ENCODE assay signal across 10 mouse cellular contexts in the genomic region with DNA sequence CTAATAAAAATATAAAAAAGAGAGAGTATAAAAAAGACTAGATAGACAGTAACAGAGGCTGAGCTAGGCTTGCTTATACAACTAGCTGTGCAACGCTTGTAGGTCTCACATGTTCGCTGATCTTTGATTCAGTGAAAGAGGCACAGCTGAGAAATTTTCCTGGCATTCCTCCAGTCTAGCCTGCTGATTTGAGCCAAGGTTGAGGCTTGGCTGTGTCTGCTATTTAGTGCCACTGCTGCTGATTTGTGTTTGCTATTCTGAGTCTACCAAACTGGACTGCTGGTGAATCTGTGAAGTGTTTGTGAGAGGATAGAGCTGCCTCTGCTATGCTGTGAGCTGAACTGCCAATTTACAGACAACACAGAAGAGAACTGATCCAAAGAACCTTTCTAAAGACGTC.
DNase-seq lines count a peak whose midpoint lies in the region; ATAC-seq and TF ChIP-seq lines count a peak whose summit lies in the region.
"Had no signal": no experiment of that assay in that cellular context is flagged by ENCODE, and none has a peak within 500 bp of the region (broad histone marks: within the 10 kb centered on the region; RNA-seq: fewer than 3 reads in every experiment).

No protein-coding gene starts in this region.

- no peaks in the 10 kb centered on the region for H3K9me3 ChIP-seq in forebrain, embryonic 15.5 days
- H3K9me3 ChIP-seq in forebrain, embryonic 10.5 days, result no peaks in the 10 kb centered on the region
- no peaks in the 10 kb centered on the region for H3K9me3 ChIP-seq in neural tube, embryonic 15.5 days (replicated peaks)
- H3K9me3 ChIP-seq: heart, embryonic 10.5 days had no signal

- no peak for TF ChIP-seq POLR2A in lung, adult 2 months (IDR thresholded peaks at IDR 0.05; ENCODE audit: borderline replicate concordance, extremely low read depth, low read depth, low read length)
- TF ChIP-seq POLR2A in brain, embryonic 14.5 days (IDR thresholded peaks at IDR 0.05; ENCODE audit: borderline replicate concordance, extremely low read depth, insufficient read depth, insufficient read length, poor library complexity, severe bottlenecking), result no peak

- TF ChIP-seq CTCF in lung, adult 2 months (IDR thresholded peaks at IDR 0.05; ENCODE audit: insufficient read depth, low read length), result no peak
- no peak for TF ChIP-seq CTCF in brain, embryonic 14.5 days (IDR thresholded peaks at IDR 0.05; ENCODE audit: borderline replicate concordance, extremely low read depth, insufficient read depth, insufficient read length)

- no peaks in the 10 kb centered on the region for H3K36me3 ChIP-seq in forebrain, embryonic 15.5 days
- no peaks in the 10 kb centered on the region for H3K36me3 ChIP-seq in forebrain, embryonic 10.5 days (replicated peaks)
- no peaks in the 10 kb centered on the region for H3K36me3 ChIP-seq in neural tube, embryonic 15.5 days
- H3K36me3 ChIP-seq: heart, embryonic 10.5 days had no signal

- no peaks in the 10 kb centered on the region for H3K4me1 ChIP-seq in forebrain, embryonic 15.5 days
- H3K4me1 ChIP-seq in forebrain, embryonic 10.5 days, result no peaks in the 10 kb centered on the region
- H3K4me1 ChIP-seq in lung, adult 2 months (ENCODE audit: control insufficient read depth, insufficient read depth, low read length), result no peaks in the 10 kb centered on the region
- no peaks in the 10 kb centered on the region for H3K4me1 ChIP-seq in neural tube, embryonic 15.5 days
- H3K4me1 ChIP-seq: heart, embryonic 10.5 days had no signal

- no peaks in the 10 kb centered on the region for H3K27me3 ChIP-seq in forebrain, embryonic 15.5 days
- no peaks in the 10 kb centered on the region for H3K27me3 ChIP-seq in forebrain, embryonic 10.5 days (ENCODE audit: poor library complexity, severe bottlenecking)
- no peaks in the 10 kb centered on the region for H3K27me3 ChIP-seq in neural tube, embryonic 15.5 days (replicated peaks)
- H3K27me3 ChIP-seq: CH12.LX had no signal

- no peak overlapping the region for H3K9ac ChIP-seq in forebrain, embryonic 15.5 days (replicated peaks)
- no peak overlapping the region for H3K9ac ChIP-seq in neural tube, embryonic 15.5 days (replicated peaks)
- H3K9ac ChIP-seq: liver, postnatal 0 days had no signal

- 46% methylated on average over 3 of the region's 3 CpGs for WGBS in forebrain, embryonic 15.5 days
- WGBS in forebrain, embryonic 10.5 days, result 86% methylated on average over 3 of the region's 3 CpGs
- WGBS in lung, adult 2 months, result 71% methylated on average over 3 of the region's 3 CpGs
- WGBS in neural tube, embryonic 15.5 days, result 60% methylated on average over 3 of the region's 3 CpGs

- H3K27ac ChIP-seq in forebrain, embryonic 15.5 days (replicated peaks), result no peak overlapping the region
- H3K27ac ChIP-seq in forebrain, embryonic 10.5 days, result no peak overlapping the region
- H3K27ac ChIP-seq in neural tube, embryonic 15.5 days (replicated peaks), result no peak overlapping the region
- H3K27ac ChIP-seq: heart, embryonic 10.5 days had no signal

- no peak for DNase-seq in forebrain, embryonic 10.5 days (ENCODE audit: extremely low spot score, low spot score)
- DNase-seq in lung, adult 18-20 months, result peak; percentile 5 to 21
- no peak for DNase-seq in lung, adult 2 months
- DNase-seq in brain, embryonic 14.5 days (ENCODE audit: low read depth), result peak; percentile 73
- no peak for DNase-seq in layer of hippocampus, adult 9-11 months
- DNase-seq: liver, postnatal 0 days had no signal

- peak; percentile 83 for ATAC-seq in forebrain, embryonic 15.5 days (replicated peaks)
- ATAC-seq in neural tube, embryonic 15.5 days (ENCODE audit: low FRiP score), result peak; percentile 55; the same call in 1 of the 2 replicates
- ATAC-seq: liver, postnatal 0 days had no signal

- no peak overlapping the region for H3K4me2 ChIP-seq in forebrain, embryonic 15.5 days (replicated peaks)
- no peak overlapping the region for H3K4me2 ChIP-seq in neural tube, embryonic 15.5 days

- no peak overlapping the region for H3K4me3 ChIP-seq in forebrain, embryonic 15.5 days
- no peak overlapping the region for H3K4me3 ChIP-seq in forebrain, embryonic 10.5 days
- H3K4me3 ChIP-seq in lung, adult 2 months (replicated peaks; ENCODE audit: extremely low read depth, low read depth, low read length), result no peak overlapping the region
- no peak overlapping the region for H3K4me3 ChIP-seq in neural tube, embryonic 15.5 days (replicated peaks)
- H3K4me3 ChIP-seq: heart, embryonic 10.5 days had no signal

Comparison
In these comparisons a context has a peak if more than half of its experiments do, and no peak if none do; other contexts are left out.
1. DNase-seq: peak in lung, adult 18-20 months (2 of 2) and brain, embryonic 14.5 days (single experiment); none in forebrain, embryonic 10.5 days (single experiment), lung, adult 2 months (single experiment) and layer of hippocampus, adult 9-11 months (single experiment).